Mouse (Mus musculus): Measurements from ENCODE around the gene Ifnl3. TPM values are rescaled to one million over a fixed set of nuclear protein-coding genes. Genes with fewer than 3 reads are reported as not detected.
"Not testable (repeated sequence)": the region's sequence is repeated elsewhere in the genome, so short reads cannot be mapped to it uniquely, and the experiment has no call there.

The Ifnl3 gene
- not detected for total RNA-seq (2021)
- long read RNA-seq, experiment 1 = 0 reads
- long read RNA-seq, experiment 2 = 0 reads

DNA sequence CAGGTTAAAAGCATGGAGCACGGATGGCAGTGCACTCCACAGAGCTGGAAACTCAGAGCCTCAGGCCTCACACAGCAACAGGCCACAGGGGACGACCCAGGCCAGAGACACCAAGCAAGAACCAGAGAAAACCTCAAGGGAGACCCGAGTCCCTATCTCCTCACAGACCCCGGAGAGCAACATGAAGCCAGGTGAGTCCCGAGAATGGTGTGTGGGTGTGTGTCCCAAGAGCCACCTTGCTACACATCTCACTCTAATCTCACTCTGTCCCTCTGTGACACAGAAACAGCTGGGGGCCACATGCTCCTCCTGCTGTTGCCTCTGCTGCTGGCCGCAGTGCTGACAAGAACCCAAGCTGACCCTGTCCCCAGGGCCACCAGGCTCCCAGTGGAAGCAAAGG is at the start of gene Ifnl3:
TSS of gene Ifnl3 (plus strand) at position 301 of the 400 bp plus-strand sequence.
- DNase-seq = not testable (repeated sequence)

DNA sequence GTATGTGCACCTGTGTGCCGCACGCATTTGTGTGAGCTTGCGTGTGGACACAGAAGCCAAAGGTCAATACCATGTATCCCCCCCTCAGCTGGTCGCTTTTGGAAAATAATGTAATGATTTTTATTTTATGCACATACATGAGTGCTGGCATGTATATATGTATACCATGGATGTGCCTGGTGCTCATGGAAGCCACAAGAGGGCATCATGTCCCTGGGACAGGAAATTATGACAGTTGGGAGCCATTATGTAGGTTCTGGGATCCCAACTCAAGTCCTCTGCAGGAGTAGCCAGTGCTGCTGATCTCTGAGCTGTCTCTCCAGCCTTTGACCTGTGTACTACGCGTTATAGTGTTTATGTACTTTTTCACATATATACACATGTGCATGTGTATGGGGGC is 46.4 kb upstream of the Ifnl3 start:
- DNase-seq = no peak

DNA sequence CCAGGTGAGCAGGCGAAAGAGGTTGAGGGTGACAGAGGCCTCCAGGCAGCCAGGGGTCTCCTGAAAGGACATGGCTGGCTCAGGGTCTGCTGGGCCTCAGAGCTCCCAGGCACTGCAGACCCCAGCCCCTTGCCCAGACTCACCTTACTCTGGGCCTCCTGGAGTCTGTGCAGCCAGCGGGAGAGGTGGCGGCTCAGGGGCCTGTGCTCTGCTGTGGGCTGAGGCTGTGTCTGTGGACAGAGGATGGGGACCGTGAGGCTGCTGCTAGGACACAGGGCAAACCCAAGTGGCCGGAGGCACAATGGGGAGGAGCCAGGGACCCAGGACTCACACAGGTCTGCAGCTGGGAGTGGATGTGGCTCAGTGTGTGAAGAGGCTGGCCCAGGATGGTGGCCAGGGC is 45.3 kb upstream of the Ifnl3 start:
- DNase-seq = no peak

DNA sequence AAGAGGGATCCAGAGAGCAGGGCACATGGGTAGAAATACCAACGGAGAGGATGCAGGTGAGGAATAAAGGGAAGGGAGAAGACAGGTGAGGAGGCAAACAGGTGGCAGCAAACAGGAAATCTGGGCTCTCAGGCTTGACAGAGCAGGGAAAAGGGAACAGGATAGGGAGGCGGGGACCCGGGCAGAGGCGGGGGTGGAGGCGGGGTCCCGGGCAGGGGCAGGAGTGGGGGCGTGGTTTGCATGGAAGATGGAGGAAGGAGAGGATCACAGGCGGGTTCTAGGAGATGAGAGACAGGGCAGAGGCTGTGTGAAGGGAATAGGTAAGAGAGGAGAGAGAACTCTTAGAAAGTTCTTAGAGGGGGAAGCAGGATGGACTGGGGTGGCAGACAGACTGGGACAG is 43.8 kb upstream of the Ifnl3 start:
- DNase-seq = no peak

DNA sequence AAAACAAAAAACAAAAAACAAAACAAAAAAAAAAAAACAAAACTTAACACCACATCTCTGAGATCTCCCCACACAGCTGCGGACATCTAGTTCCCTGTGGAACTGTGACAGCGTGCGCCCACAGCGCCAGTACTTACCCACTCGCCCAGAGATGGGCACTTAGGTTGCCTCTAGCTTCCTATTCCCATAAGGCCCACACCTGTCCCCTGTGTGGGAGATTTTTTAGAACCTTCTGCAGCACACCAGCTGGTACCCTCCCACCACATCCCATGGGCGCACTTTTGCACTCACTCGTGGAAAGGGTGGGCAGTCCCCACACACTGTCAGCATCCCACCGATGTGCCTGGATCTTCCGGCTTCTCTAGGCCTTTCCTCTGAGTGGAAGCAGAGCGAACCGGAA is 39.8 kb upstream of the Ifnl3 start:
- no peak for DNase-seq

DNA sequence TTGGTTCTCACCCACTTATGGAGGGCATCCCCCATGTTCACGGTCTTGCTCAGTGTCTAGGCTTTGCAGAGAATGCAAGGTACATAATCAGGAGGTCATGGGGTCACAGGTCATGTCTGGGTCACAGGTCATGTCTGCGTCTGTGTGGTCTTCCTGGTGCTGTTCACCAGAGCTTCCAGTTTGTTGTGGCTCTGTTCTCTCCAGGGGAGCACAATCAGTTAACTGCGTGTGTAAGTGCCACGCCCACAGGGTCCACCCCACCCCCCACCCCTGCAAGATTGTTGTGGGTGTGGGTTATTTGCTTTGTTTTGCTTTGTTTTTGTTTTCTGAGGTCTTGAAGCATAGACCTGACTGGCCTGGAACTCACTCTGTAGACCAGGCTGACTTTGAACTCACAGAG is 38.4 kb upstream of the Ifnl3 start:
- no peak for DNase-seq

DNA sequence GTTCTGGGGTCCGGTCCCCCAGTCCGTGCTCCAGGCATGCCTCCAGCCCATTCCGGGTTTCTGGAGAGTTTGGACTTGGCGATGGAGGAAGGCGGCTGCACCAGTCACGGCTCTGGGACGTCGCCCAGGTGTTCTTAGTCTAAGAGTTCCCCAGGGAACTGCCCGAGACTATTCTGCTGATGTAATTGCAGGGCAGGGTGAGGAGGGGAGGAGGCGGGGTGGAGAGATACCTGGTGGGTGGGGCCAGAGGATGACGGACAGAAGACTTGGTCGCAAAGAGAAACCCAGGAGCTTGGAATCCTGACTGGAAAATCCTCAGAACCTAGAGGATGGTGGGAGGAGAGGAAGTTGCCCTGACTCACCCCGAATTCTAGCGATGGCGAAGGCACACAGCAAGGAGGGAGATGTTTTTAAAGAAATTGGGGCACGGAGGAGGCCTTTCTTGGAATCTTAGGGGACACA is 34.6 kb upstream of the Ifnl3 start:
- peak; percentile 8 to 9 for DNase-seq

DNA sequence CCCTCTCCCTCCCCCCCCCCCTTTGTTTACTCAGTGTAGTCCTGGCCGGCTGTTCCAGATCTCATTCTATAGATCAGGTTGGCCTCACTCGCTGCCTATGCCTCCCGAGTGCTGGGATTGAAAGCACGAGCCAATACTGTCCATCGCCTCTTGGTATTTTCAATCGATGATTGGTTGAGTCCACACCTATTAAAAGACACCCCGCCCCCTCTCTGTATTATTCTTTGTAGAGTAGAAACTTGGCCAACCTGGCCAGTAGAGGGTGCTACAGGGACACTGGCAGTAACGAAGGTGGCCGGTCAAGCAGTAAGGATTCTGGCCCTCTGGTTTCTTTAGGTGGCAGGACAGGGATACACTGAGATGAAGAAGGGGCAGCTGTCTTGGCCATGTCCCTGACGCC is 32.2 kb upstream of the Ifnl3 start:
- DNase-seq = peak; percentile 27 to 60

DNA sequence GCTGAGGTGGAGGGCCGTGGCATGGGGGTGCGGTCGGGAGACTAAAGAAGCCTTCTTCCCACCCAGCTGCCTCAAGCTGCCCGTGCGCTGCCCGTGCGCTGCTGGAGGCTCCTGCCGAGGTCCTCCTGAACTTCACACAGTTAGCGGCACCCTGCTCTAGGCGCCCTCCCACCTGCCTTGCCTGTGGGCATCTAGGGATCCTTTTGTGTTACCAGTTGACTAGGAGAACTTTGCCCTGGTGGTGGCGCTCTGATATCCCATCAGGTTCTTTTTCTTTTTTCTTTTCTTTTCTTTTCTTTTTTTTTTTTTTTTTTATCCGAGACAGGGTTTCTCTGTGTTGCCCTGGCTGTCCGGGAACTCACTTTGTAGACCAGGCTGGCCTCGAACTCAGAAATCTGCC is 31.7 kb upstream of the Ifnl3 start:
- DNase-seq = no peak

DNA sequence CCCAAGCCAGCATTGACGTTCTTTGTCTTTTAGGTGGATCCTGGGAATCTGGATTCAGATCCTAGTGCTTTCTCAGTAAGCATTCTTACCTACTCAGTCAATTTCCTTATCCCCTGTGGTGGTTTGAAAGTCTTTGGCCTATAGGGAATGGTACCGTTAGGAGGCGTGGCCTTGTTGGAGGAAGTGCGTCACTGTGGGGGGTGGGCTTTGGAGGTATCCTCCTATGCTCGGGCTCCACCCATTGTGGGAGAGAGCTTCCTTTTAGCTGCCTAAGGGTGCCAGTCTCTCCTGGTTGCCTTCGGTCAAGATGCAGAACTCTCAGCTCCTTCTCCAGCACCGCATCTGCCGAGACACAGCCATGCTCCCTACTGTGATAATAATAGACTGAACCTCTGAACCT is 30.3 kb upstream of the Ifnl3 start:
- no peak for DNase-seq

DNA sequence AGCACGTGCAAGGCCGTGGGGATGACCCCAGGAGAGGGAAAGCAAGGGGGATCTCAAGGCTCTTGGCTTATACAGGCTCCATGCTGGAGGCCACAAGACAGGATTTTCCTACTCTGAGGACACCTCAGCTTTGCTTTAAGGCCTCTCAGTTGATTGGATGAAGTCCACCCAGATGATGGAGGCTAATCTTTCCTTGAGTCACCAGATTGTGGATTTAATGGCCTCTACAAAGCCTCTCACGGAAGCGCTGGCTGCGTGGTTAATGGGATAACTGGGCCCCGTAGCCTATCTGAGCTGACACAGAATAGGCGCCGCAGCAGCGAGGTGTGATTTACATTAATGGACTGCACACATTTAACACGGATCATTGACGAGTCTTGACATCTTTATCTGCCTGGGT is 27.2 kb upstream of the Ifnl3 start:
- no peak for DNase-seq

DNA sequence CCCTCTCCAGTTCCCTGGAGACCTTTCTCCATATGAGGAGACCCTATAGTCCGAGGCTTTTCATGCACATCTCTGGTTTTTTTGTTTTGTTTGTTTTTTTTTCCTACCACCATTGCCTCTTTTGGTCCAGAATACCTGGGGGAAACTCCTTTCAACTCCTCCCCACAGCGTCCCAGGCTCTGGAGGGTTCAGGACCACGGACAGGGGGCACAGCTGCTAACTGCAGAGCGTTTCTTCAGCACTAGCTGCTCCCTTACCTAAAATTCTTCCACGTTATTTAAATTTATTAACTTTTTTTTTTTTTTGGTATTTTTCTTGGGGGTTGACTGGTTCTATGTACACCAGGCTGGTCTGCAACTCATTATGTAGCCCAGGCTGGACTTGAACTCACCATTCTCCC is 17.1 kb upstream of the Ifnl3 start:
- peak in 1 of 2 experiments; percentile 9 for DNase-seq

DNA sequence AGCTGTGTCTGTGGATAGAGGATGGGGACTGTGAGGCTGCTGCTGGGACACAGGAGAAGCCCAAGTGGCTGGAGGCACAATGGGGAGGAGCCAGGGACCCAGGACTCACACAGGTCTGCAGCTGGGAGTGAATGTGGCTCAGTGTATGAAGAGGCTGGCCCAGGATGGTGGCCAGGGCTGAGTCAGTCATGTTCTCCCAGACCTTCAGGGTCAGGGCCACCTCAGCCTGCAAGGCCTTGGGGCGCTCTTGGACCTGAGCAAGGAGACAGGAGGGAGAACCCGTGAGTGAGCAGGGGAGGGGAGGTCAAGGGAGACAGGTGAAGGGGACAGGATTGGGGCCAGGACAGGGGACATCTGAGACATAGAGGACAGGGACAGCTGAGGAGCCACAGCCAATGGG is 13.5 kb upstream of the Ifnl3 start:
- DNase-seq = not testable (repeated sequence)

DNA sequence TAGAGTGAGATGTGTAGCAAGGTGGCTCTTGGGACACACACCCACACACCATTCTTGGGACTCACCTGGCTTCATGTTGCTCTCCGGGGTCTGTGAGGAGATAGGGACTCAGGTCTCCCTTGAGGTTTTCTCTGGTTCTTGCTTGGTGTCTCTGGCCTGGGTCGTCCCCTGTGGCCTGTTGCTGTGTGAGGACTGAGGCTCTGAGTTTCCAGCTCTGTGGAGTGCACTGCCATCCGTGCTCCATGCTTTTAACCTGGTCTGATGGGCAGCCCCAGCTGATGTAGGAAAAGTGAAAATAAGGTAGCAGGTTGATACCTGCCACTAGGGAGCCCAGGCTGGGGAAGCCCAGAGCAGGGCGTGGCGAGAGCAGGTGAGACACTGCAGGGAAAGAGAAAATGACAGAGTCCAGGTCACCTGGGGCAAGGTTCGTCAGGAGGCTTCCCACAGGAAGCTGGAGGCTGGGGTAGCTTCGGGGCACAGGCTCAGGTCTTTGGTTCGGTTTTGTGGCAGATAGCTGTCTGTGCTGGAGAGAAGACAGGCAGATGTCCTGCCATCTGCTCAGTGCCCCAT is 12.1 kb upstream of the Ifnl3 start, which contains the start of gene Ifnl2:
TSS of gene Ifnl2 (minus strand) at position 51 of the 570 bp plus-strand sequence.
- DNase-seq = not testable (repeated sequence)

DNA sequence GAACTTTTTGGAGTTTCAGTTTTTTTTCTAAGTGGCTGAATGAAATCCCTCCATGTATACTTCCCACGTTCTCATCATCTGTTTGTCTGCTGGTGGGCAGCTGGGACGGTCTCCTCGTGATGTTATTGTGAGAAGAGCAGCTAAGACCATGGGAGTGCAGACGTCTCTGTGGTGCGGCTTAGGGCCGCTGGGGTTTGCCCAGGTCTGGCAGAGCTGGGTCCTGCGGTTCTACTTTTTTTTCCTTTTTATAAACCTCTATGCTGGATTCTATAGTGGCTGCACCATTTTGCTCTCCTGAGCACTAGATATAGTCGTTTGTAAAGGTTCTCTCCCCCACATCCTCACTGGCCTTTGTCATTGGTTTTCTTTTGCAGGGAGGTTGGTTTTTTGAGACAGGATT is 11.2 kb upstream of the Ifnl3 start:
- DNase-seq = no peak

DNA sequence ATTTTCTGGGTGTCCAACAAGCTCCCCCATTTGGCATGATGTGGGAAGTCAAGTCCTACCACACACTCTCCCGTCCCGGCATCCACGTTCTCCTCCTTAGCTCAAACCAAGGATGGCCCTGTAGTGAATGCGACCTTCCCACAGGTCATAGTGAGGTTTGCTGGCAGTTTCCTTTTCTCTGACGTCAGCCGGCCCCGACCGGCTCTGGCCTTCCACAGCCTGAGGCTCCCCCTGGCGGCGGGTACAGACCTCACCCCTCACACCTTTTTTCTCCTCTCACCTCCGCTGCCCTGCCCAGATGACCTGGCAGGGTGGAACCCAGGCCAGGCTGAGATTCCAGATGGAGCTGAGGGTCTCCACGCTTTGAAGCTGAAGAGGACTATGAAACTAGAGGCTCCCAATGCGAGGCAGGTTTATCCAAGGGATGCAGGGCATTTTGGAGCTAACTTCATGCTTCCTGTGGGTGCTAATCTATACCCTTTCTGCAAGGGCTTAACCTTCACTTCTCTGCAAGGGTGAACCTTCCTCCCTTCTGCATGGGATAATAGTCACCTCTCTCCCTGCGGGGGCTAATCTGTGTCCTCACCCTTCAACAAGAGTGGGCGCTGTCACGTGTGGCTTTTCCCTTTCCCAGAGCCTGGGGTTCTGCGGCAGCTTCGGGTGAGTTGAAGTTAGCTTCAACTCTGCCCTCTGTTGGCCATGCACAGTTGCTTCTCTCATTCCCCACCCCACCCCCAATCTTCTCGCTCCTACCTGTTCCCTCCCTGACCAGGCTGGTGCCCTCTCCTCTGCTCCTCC is 5.5 kb downstream of the Ifnl3 start:
- DNase-seq = peak; percentile 82 to 84

DNA sequence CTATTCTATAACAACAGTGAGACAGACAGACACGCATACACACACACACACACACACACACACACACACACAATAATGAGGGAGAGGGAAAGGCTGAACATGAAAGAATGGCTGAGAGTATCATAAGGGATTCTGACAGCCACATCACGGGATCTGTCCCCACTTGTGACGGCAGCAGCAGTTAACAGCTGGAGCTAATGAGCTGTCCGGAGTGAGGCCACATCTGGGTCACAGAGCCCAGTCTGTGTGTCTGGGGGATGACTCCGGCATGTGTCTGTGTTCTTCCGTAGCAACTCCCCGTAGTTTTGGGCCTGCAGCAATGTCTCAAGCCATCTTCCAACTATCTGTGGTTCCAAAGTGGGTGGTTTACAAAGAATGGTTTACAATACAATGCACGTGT is 9.4 kb downstream of the Ifnl3 start:
- no peak for DNase-seq

DNA sequence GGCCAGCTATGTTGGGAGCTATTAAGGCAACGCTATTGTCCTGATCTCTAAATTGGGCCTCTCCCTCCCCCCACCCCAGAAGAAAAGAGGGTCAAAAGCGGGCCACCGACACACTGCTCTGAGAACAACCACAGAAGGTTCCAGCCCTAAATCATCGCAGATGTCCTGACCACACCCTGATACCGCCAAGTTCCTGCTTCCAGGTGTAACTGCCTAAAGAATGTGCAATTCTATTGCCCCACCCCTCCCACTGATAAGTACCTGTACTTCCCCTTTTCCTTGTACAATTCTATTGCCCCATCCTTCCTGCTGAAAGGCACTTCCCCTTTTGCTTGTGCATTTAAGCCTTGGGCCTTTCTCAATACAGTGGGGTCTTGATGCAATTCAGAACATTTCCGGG is 16.2 kb downstream of the Ifnl3 start:
- not testable (repeated sequence) for DNase-seq

DNA sequence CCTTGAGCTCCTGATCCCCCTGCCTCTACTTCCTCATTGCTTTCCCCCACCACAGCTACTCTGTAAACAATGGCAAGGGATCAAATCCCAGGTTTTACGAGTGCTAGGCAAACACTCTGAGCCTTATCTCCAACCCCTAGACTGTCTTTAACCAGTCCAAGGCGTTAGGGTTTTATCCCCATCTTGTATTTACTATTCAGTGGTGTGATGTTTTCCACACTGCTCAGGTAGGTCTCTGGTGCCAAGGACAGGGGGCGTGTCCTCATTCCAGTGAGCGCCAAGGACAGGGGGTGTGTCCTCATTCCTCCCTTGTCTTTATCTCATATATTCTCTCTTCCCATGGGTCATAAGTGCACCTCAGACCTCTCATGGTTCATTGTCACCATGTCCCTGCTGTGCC is 17.9 kb downstream of the Ifnl3 start, which contains the start of gene Sycn:
TSS of gene Sycn (plus strand) at position 360 of the 400 bp plus-strand sequence.
- DNase-seq = no peak

DNA sequence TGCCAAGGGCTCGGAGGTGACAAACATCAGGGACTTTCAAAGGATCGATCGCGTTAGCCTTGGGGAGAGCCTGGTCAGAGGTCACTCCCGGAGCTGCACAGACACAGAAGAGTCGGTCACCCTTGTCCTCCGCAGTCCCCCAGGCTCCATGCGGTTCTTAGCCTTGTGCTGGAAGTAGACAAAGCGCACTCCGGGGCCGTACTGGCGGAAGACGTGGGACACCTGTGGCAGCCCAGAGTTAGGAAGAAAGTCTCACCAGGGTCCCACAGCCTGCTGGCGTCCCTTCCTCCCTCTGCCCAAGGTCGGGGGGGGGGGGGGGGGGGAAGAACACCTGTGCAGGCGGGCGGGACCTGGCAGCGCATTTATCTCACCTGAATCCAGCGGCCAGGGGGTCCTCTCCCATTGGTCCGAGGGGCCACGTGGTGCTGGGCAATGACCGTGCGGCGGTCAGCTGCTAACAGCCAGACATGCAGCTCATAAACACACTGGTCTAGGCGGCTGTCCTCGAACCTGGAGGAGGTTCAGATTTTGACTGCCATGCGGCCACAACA is 21.5 kb downstream of the Ifnl3 start:
- no peak for DNase-seq

DNA sequence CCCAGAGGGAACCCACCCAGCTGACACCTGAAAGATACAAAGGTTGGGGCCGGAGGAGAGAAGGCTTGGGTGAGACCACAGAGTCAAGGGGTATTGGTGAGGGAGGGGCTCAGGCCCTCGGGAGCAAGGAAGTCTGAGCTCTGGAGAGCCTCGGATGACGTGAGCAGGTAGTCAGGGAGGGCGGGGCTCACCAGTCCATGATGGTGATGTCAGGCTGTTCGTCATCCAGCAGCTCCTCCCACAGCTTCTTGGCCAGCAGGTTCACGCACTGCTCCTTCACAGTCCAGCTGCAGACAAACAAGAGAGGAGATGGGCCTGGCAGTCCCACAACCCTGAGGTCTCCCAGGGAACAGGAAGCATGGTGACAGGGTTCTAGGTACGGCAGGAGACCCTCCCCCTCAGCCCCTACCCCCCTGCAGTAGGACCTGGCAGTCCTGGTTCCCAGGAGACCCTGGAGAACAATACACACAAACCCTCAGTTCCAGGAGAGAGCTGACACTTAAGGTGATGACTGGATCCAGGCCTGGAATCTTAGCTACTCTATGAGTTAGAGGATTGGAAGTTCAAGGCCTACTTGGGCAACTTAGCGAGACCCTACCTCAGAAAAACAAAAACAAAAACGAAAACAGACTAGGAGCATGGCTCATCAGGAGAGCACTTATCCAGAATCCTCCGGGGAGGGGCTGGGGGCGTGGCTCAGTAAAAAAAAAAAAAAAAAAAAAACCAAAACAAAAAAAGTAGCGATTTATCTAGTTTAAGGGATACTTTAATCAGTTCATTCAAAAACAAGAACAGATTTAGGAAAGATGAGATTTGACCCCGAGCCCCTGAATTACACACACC is 22.6 kb downstream of the Ifnl3 start:
- no peak for DNase-seq

DNA sequence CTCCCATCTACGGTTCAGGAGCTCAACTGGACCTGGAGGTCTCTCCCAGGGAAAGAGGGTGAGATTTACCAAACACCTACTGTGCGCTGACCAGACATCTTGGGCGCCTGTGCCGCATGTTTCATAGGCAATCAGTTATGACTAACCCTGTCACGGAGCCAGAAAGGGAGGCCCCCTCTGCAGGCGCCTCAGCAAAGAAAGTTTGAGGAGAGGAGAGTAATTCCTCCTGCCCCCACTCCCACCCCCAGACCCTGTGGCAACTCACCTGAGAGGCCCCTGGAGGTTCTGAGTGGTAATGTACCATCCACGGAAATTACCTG is 23.2 kb downstream of the Ifnl3 start:
- no peak for DNase-seq

DNA sequence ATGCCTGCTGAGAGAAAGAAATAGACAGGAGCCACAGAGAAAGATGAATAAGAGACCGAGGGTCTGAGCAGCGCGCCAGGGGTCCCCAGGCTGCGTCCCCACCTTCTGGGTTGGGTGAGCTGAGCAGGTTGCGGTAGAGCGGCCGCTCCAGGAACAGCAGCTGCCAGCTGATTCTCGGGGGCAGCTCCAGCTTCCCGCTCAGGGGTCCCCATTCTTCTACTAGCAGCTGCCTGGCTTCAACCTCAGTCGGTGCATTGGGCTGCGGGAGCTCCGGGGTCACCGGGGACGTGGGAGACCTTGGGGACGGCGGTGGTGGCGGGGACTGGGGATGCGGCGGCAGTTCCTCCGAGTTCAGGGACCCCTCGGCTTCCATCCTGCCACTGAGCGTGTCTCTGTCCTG is 24.0 kb downstream of the Ifnl3 start:
- no peak for DNase-seq
